Mouse (Mus musculus): Measurements from ENCODE around the gene Mapk8ip1.

DNA sequence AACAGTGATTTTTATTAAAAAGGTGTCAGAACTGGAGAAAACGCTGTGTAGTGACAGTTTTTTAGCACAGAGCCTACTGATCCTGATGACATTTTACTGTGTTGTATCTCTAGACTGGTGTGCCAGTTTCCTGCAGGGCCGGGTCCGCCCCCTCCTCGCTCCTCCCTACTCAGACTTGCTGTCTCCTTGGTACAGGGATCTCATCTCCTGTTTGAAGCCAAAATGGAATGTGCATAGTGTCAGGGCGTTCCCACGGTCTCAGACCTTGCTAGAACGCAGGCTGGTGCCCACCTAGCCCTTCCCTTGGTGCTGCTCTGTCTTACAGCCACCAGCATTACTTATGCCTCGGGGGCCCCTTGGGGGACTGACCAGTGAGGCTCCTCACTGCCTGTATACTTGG lies 39.3 kb downstream of the Mapk8ip1 start:
- TF ChIP-seq TAL1 (IDR thresholded peaks at IDR 0.05; ENCODE audit: low read length) = no peak
- TF ChIP-seq GATA1 (IDR thresholded peaks at IDR 0.05; ENCODE audit: low read length) = no peak
